Mouse (Mus musculus): ENCODE results near the gene Paip2b.
"Not testable (repeated sequence)": the region's sequence is repeated elsewhere in the genome, so short reads cannot be mapped to it uniquely, and the experiment has no call there.

Paip2b gene

GRCm38 (mm10) chr6:83802033-83802432 is 29.5 kb downstream of the Paip2b start:
- no peak for DNase-seq (ENCODE audit: low spot score)

- no peak for DNase-seq (ENCODE audit: low spot score)
These were observed 34.9 kb downstream of the Paip2b start for GRCm38 (mm10) chr6:83796686-83797085.

- DNase-seq (ENCODE audit: low spot score) = no peak
These were observed 36.0 kb downstream of the Paip2b start for GRCm38 (mm10) chr6:83795492-83795900.

GRCm38 (mm10) chr6:83794760-83795296 is 36.7 kb downstream of the Paip2b start, which contains the start of gene Nagk:
Nagk (plus strand) TSS chr6:83794982.
- DNase-seq (ENCODE audit: low spot score) = peak; percentile 98

GRCm38 (mm10) chr6:83791251-83791890 is 40.2 kb downstream of the Paip2b start:
- DNase-seq (ENCODE audit: low spot score) = no peak

GRCm38 (mm10) chr6:83790533-83790932 is 41.0 kb downstream of the Paip2b start:
- DNase-seq (ENCODE audit: low spot score) = not testable (repeated sequence)

GRCm38 (mm10) chr6:83788554-83788953 is 43.0 kb downstream of the Paip2b start:
- DNase-seq (ENCODE audit: low spot score) = no peak

- DNase-seq (ENCODE audit: low spot score) = no peak
These were observed 45.1 kb downstream of the Paip2b start for GRCm38 (mm10) chr6:83786426-83786825.

GRCm38 (mm10) chr6:83779026-83779425 is 52.5 kb downstream of the Paip2b start:
- peak; percentile 58 for DNase-seq (ENCODE audit: low spot score)

GRCm38 (mm10) chr6:83778306-83778705 is 53.2 kb downstream of the Paip2b start:
- no peak for DNase-seq (ENCODE audit: low spot score)

- peak; percentile 88 for DNase-seq (ENCODE audit: low spot score)
These were observed 55.8 kb downstream of the Paip2b start, which contains the start of gene Tex261 for GRCm38 (mm10) chr6:83775638-83776293. Tex261 (minus strand) TSS chr6:83775813.

GRCm38 (mm10) chr6:83774781-83775563 is 56.6 kb downstream of the Paip2b start:
- DNase-seq (ENCODE audit: low spot score) = peak; percentile 13

GRCm38 (mm10) chr6:83774126-83774525 is 57.4 kb downstream of the Paip2b start:
- no peak for DNase-seq (ENCODE audit: low spot score)

- DNase-seq (ENCODE audit: low spot score) = no peak
These were observed 63.1 kb downstream of the Paip2b start for GRCm38 (mm10) chr6:83768485-83768884.

GRCm38 (mm10) chr6:83766982-83767381 is 64.6 kb downstream of the Paip2b start:
- no peak for DNase-seq (ENCODE audit: low spot score)

GRCm38 (mm10) chr6:83762880-83763431 is 68.6 kb downstream of the Paip2b start:
- peak; percentile 24 for DNase-seq (ENCODE audit: low spot score)

- no peak for DNase-seq (ENCODE audit: low spot score)
These were observed 69.2 kb downstream of the Paip2b start, which contains the start of gene Ankrd53 for GRCm38 (mm10) chr6:83762344-83762743. Ankrd53 (plus strand) TSS chr6:83762644.

- no peak for DNase-seq (ENCODE audit: low spot score)
These were observed 75.5 kb downstream of the Paip2b start for GRCm38 (mm10) chr6:83756051-83756450.
